Mouse (Mus musculus): Measurements from ENCODE around the gene Stx1b. TPM values are rescaled to one million over a fixed set of nuclear protein-coding genes. Genes with fewer than 3 reads are reported as not detected.

Stx1b gene
- polyA plus RNA-seq, 1 experiment from 2014 or later, result 4.9 TPM

- DNase-seq (ENCODE audit: low spot score), result no peak
- no peaks in the 10 kb centered on the region for H3K4me1 ChIP-seq (ENCODE audit: control insufficient read depth, insufficient read depth, low read length)
- no peaks in the 10 kb centered on the region for H3K9me3 ChIP-seq (replicated peaks; ENCODE audit: control insufficient read depth, low read length)
- H3K4me3 ChIP-seq (ENCODE audit: low read depth, low read length), result no peak overlapping the region
- 89% methylated on average over 15 of the region's 15 CpGs for WGBS
- no peak overlapping the region for H3K27ac ChIP-seq (replicated peaks; ENCODE audit: low read depth, low read length)
- ATAC-seq (replicated peaks; ENCODE audit: insufficient number of reproducible peaks, low FRiP score, low TSS enrichment, low read depth), result no peak
- H3K9ac ChIP-seq (replicated peaks; ENCODE audit: low read length), result no peak overlapping the region
- H3K4me2 ChIP-seq (ENCODE audit: low read depth, low read length), result no peak overlapping the region
- H3K36me3 ChIP-seq (replicated peaks; ENCODE audit: control insufficient read depth, insufficient read depth, low read depth, low read length), result no peaks in the 10 kb centered on the region; the same call in 1 of the 2 replicates
- no peaks in the 10 kb centered on the region for H3K27me3 ChIP-seq (ENCODE audit: control insufficient read depth, insufficient read depth, low read length)
Measured at GRCm38 (mm10) chr7:127815116-127815665, 9.2 kb downstream of the Stx1b start.

GRCm38 (mm10) chr7:127814241-127814921 lies 10.0 kb downstream of the Stx1b start:
- no peaks in the 10 kb centered on the region for H3K4me1 ChIP-seq (ENCODE audit: control insufficient read depth, insufficient read depth, low read length)
- ATAC-seq (replicated peaks; ENCODE audit: insufficient number of reproducible peaks, low FRiP score, low TSS enrichment, low read depth), result no peak
- no peak for DNase-seq (ENCODE audit: low spot score)
- no peak overlapping the region for H3K27ac ChIP-seq (replicated peaks; ENCODE audit: low read depth, low read length)
- H3K36me3 ChIP-seq (replicated peaks; ENCODE audit: control insufficient read depth, insufficient read depth, low read depth, low read length), result no peaks in the 10 kb centered on the region; the same call in 1 of the 2 replicates
- H3K4me3 ChIP-seq (ENCODE audit: low read depth, low read length), result no peak overlapping the region
- no peak overlapping the region for H3K9ac ChIP-seq (replicated peaks; ENCODE audit: low read length)
- H3K27me3 ChIP-seq (ENCODE audit: control insufficient read depth, insufficient read depth, low read length), result no peaks in the 10 kb centered on the region
- no peak overlapping the region for H3K4me2 ChIP-seq (ENCODE audit: low read depth, low read length)
- no peaks in the 10 kb centered on the region for H3K9me3 ChIP-seq (replicated peaks; ENCODE audit: control insufficient read depth, low read length)
- 87% methylated on average over 19 of the region's 19 CpGs for WGBS

- no peak overlapping the region for H3K9ac ChIP-seq (replicated peaks; ENCODE audit: low read length)
- H3K36me3 ChIP-seq (replicated peaks; ENCODE audit: control insufficient read depth, insufficient read depth, low read depth, low read length), result no peaks in the 10 kb centered on the region; the same call in 1 of the 2 replicates
- H3K4me2 ChIP-seq (ENCODE audit: low read depth, low read length), result no peak overlapping the region
- H3K9me3 ChIP-seq (replicated peaks; ENCODE audit: control insufficient read depth, low read length), result no peaks in the 10 kb centered on the region
- 86% methylated on average over 4 of the region's 4 CpGs for WGBS
- no peak for ATAC-seq (replicated peaks; ENCODE audit: insufficient number of reproducible peaks, low FRiP score, low TSS enrichment, low read depth)
- H3K4me3 ChIP-seq (ENCODE audit: low read depth, low read length), result no peak overlapping the region
- H3K4me1 ChIP-seq (ENCODE audit: control insufficient read depth, insufficient read depth, low read length), result no peaks in the 10 kb centered on the region
- no peak for DNase-seq (ENCODE audit: low spot score)
- H3K27ac ChIP-seq (replicated peaks; ENCODE audit: low read depth, low read length), result no peak overlapping the region
- H3K27me3 ChIP-seq (ENCODE audit: control insufficient read depth, insufficient read depth, low read length), result no peaks in the 10 kb centered on the region
Measured at GRCm38 (mm10) chr7:127813821-127814220, 10.5 kb downstream of the Stx1b start.

GRCm38 (mm10) chr7:127812292-127812691 lies 12.1 kb downstream of the Stx1b start:
- DNase-seq (ENCODE audit: low spot score) (no peak), ATAC-seq (replicated peaks; ENCODE audit: insufficient number of reproducible peaks, low FRiP score, low TSS enrichment, low read depth) (no peak)
- Histone ChIP-seq H3K9me3 (replicated peaks; ENCODE audit: control insufficient read depth, low read length) (no peaks in the 10 kb centered on the region), H3K4me1 (ENCODE audit: control insufficient read depth, insufficient read depth, low read length) (no peaks in the 10 kb centered on the region), H3K4me2 (ENCODE audit: low read depth, low read length) (no peak overlapping the region), H3K27me3 (ENCODE audit: control insufficient read depth, insufficient read depth, low read length) (no peaks in the 10 kb centered on the region), H3K27ac (replicated peaks; ENCODE audit: low read depth, low read length) (no peak overlapping the region), H3K4me3 (ENCODE audit: low read depth, low read length) (no peak overlapping the region), H3K36me3 (replicated peaks; ENCODE audit: control insufficient read depth, insufficient read depth, low read depth, low read length) (no peaks in the 10 kb centered on the region; the same call in 1 of the 2 replicates), H3K9ac (replicated peaks; ENCODE audit: low read length) (no peak overlapping the region)
- 87% methylated on average over 3 of the region's 3 CpGs for WGBS

GRCm38 (mm10) chr7:127811240-127811639 lies 13.1 kb downstream of the Stx1b start:
- Histone ChIP-seq H3K9me3 (replicated peaks; ENCODE audit: control insufficient read depth, low read length) (no peaks in the 10 kb centered on the region), H3K27ac (replicated peaks; ENCODE audit: low read depth, low read length) (no peak overlapping the region), H3K27me3 (ENCODE audit: control insufficient read depth, insufficient read depth, low read length) (no peaks in the 10 kb centered on the region), H3K4me1 (ENCODE audit: control insufficient read depth, insufficient read depth, low read length) (no peaks in the 10 kb centered on the region), H3K36me3 (replicated peaks; ENCODE audit: control insufficient read depth, insufficient read depth, low read depth, low read length) (no peaks in the 10 kb centered on the region; the same call in 1 of the 2 replicates), H3K4me2 (ENCODE audit: low read depth, low read length) (no peak overlapping the region), H3K4me3 (ENCODE audit: low read depth, low read length) (no peak overlapping the region), H3K9ac (replicated peaks; ENCODE audit: low read length) (no peak overlapping the region)
- ATAC-seq (replicated peaks; ENCODE audit: insufficient number of reproducible peaks, low FRiP score, low TSS enrichment, low read depth) (no peak), DNase-seq (ENCODE audit: low spot score) (no peak)
- WGBS, result 84% methylated on average over 4 of the region's 4 CpGs

- no peaks in the 10 kb centered on the region for H3K9me3 ChIP-seq (replicated peaks; ENCODE audit: control insufficient read depth, low read length)
- H3K27me3 ChIP-seq (ENCODE audit: control insufficient read depth, insufficient read depth, low read length), result no peaks in the 10 kb centered on the region
- no peaks in the 10 kb centered on the region for H3K4me1 ChIP-seq (ENCODE audit: control insufficient read depth, insufficient read depth, low read length)
- 76% methylated on average over 10 of the region's 10 CpGs for WGBS
- no peak for ATAC-seq (replicated peaks; ENCODE audit: insufficient number of reproducible peaks, low FRiP score, low TSS enrichment, low read depth)
- H3K36me3 ChIP-seq (replicated peaks; ENCODE audit: control insufficient read depth, insufficient read depth, low read depth, low read length), result no peaks in the 10 kb centered on the region; the same call in 1 of the 2 replicates
- H3K27ac ChIP-seq (replicated peaks; ENCODE audit: low read depth, low read length), result no peak overlapping the region
- H3K4me3 ChIP-seq (ENCODE audit: low read depth, low read length), result no peak overlapping the region
- DNase-seq (ENCODE audit: low spot score), result no peak
- no peak overlapping the region for H3K9ac ChIP-seq (replicated peaks; ENCODE audit: low read length)
- H3K4me2 ChIP-seq (ENCODE audit: low read depth, low read length), result no peak overlapping the region
Measured at GRCm38 (mm10) chr7:127810650-127811049, 13.7 kb downstream of the Stx1b start.

GRCm38 (mm10) chr7:127809846-127810245 lies 14.5 kb downstream of the Stx1b start:
- no peak overlapping the region for H3K4me2 ChIP-seq (ENCODE audit: low read depth, low read length)
- no peak overlapping the region for H3K4me3 ChIP-seq (ENCODE audit: low read depth, low read length)
- H3K9me3 ChIP-seq (replicated peaks; ENCODE audit: control insufficient read depth, low read length), result no peaks in the 10 kb centered on the region
- DNase-seq (ENCODE audit: low spot score) (no peak), ATAC-seq (replicated peaks; ENCODE audit: insufficient number of reproducible peaks, low FRiP score, low TSS enrichment, low read depth) (no peak)
- no peaks in the 10 kb centered on the region for H3K27me3 ChIP-seq (ENCODE audit: control insufficient read depth, insufficient read depth, low read length)
- 92% methylated on average over 1 of the region's 1 CpGs for WGBS
- H3K36me3 ChIP-seq (replicated peaks; ENCODE audit: control insufficient read depth, insufficient read depth, low read depth, low read length), result no peaks in the 10 kb centered on the region; the same call in 1 of the 2 replicates
- H3K4me1 ChIP-seq (ENCODE audit: control insufficient read depth, insufficient read depth, low read length), result no peaks in the 10 kb centered on the region
- H3K9ac ChIP-seq (replicated peaks; ENCODE audit: low read length), result no peak overlapping the region
- H3K27ac ChIP-seq (replicated peaks; ENCODE audit: low read depth, low read length), result no peak overlapping the region

GRCm38 (mm10) chr7:127808821-127809220 lies 15.5 kb downstream of the Stx1b start:
- no peaks in the 10 kb centered on the region; the same call in 1 of the 2 replicates for H3K36me3 ChIP-seq (replicated peaks; ENCODE audit: control insufficient read depth, insufficient read depth, low read depth, low read length)
- H3K4me1 ChIP-seq (ENCODE audit: control insufficient read depth, insufficient read depth, low read length), result no peaks in the 10 kb centered on the region
- H3K27me3 ChIP-seq (ENCODE audit: control insufficient read depth, insufficient read depth, low read length), result no peaks in the 10 kb centered on the region
- no peaks in the 10 kb centered on the region for H3K9me3 ChIP-seq (replicated peaks; ENCODE audit: control insufficient read depth, low read length)
- no peak overlapping the region for H3K4me2 ChIP-seq (ENCODE audit: low read depth, low read length)
- WGBS, result 84% methylated on average over 5 of the region's 5 CpGs
- ATAC-seq (replicated peaks; ENCODE audit: insufficient number of reproducible peaks, low FRiP score, low TSS enrichment, low read depth) (no peak), DNase-seq (ENCODE audit: low spot score) (no peak)
- H3K9ac ChIP-seq (replicated peaks; ENCODE audit: low read length), result no peak overlapping the region
- no peak overlapping the region for H3K27ac ChIP-seq (replicated peaks; ENCODE audit: low read depth, low read length)
- H3K4me3 ChIP-seq (ENCODE audit: low read depth, low read length), result no peak overlapping the region

Measured in embryonic facial prominence, embryonic 11.5 days (tissue).